Mouse (Mus musculus) thymus, adult 18-20 months (tissue): ENCODE results near the gene Kif5c.

ENCODE experiments used
- DNase-seq, 2 experiments: peaks; one replicate each; pipeline ENCODE4 v3.0.0; 2022; ENCODE audit warnings: mixed read lengths in 2 of 2

Gene Kif5c

GRCm38 (mm10) chr2:49726672-49727071, 107.6 kb downstream of the Kif5c start:
- DNase-seq = no peak

DNA sequence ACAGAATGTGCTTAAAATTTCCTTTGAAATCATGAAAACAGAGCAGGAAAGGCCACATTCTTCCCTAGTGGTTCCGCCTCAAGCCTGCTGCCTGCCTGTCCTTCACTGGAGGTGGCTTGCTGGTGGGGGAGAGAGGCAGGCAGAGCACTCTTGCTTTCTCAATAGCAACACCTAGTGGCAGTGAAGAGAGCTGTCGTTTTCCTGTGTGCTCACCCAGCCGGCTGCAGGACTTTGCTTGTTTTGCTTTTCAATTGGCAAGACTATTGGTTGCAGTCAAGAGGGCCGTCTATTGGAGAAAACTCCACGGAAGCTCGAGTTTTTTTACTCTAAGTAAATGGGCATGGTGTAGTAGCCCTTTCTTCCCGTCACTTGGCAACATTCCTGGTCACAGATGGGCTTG, 108.1 kb downstream of the Kif5c start:
- peak in 1 of 2 experiments; percentile 20 for DNase-seq

DNA sequence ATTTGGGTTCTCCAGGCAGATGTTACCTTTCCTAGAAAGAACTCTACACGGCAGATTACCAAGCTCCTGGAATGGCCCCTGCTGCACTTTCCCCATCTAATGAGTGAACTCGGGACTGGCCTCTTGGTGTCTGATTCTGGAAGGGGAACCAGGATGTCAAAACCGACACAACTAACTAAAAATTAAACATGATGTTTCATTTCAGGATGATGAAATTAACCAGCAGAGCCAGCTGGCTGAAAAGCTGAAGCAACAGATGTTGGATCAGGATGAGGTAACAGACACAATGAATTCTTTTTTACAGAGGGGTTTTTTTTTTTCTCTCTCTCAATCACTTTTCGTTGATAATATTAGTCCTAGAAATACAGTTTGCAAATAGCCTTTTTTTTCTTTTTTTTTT, 108.6 kb downstream of the Kif5c start:
- no peak for DNase-seq

DNA sequence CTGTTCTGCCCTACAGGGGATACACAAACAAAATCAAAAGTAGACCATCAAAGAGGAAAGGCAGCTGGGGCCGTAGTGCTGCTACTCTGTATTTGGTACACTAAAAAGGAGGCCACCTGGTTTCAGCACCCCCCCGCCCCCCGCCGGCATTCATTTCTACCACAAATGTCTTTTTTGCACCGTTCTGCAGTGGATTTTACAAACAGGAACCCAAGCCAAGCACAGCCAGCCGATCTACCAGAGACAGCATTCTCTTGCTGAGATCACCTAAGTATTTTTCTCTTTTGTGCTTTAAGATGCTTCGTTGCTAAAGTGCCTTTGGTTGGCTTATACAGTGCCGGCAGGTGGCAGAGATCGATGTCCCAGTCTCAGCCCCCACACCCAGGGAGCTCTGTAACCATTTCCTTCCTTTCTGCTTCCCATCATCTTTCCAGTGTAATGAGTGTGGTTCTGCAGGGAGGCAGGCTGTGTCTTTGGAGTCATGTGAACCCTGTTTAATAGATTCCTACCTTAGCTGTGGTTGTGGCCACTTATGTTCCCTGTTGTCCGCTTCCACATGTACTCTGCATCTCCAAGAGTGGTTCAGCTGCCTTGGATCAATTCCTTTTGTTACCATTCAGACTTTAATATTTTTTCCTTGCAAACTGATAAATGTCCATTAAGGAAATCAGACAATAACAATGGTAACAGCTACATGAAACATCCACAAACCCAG, 110.0 kb downstream of the Kif5c start:
- DNase-seq = no peak

- no peak for DNase-seq
Observed at GRCm38 (mm10) chr2:49729611-49729969, 110.5 kb downstream of the Kif5c start.

- DNase-seq = no peak
Observed at GRCm38 (mm10) chr2:49730183-49730582, 111.1 kb downstream of the Kif5c start.

DNA sequence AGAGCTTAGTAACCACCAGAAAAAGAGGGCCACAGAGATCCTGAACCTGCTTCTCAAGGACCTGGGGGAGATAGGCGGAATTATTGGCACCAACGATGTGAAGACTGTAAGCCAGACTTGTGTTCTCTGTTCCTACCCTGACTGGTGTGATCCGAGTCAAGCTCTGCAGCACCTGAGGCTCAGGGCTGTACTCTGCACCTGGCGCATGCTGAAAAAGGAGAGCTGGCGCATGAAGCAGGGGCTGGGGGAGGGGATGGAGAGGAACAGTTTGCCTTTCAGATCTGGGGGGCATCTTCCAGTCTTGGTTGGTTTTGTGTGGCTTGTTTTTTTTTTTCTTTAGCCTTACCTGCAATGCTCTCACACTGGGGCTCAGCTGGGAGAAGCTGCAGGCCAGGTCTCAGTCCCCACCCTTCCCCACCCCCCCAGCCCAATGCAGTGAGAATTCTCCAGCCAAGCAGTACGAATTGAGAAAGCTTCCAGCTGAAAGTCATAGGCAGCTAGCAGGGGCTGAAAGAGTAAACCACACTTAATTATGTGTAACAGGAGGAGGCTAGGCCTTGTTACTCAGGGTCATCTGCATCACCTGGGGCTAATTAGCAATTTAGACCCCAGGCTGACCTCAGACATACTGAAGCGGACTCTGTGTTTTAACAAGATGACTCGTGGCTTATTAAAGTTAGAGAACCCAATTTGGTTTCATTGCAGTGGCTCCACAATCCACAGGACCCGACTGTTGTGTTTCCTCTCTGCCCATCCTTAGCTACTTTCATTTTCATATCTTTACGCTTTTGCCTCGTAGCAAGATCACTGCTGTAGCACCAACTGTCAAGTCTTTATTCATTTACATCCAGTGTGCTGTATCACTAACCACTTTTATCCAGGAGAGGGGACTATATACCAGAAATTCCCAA, 113.9 kb downstream of the Kif5c start:
- DNase-seq = no peak

DNA sequence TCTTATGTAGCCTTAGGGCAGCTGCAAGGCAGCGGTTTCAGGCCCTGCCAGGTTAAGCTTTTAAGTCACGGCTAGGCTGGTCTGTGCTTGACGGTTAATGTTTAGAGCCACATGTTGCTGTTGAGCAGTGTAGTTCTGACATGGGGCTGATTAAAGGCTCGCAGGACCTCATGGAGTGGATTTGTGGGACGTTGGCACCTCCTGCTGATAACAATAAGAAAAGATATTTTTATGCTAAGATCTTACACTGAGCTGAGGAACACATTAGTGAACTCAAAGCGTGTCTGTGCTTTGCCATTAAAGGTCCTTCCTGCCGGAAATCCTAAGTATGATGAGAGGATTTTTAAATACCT, 114.5 kb downstream of the Kif5c start:
- no peak for DNase-seq

DNA sequence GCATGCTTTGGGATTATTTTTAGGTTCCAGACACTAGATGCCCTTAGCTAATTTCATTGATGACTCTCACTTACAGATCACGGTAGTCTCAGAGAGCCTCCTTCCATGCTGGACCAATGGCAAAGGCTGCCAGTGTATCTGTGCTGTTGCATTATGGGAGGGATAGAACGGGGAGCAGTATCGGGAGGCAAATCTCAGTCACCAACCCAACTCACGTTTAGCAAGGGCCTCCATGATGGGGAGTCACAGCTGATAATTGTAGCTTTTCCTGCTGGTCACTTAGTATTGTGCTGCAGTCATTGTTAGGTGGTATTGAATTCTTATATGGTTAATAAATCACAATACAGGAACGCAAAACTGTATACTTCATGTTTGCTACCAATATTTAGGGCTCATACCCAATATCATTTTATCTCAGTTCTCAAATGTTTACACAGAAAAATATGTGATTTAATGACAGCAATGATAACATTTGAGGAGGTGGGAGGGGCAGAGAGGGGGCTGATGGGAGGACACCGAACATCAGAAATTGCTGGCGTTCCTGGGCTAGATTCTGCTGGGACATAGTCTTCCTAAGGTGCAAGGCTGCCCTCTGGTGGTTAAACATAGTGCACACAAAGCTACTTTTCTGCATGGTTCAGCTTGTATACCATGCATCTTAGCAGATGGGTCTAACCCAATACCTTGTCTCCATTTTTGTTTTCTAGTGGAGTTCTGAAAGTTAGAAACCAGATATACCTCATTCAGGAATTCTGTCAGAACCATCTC, 115.1 kb downstream of the Kif5c start:
- peak in 1 of 2 experiments; percentile 46 for DNase-seq

DNA sequence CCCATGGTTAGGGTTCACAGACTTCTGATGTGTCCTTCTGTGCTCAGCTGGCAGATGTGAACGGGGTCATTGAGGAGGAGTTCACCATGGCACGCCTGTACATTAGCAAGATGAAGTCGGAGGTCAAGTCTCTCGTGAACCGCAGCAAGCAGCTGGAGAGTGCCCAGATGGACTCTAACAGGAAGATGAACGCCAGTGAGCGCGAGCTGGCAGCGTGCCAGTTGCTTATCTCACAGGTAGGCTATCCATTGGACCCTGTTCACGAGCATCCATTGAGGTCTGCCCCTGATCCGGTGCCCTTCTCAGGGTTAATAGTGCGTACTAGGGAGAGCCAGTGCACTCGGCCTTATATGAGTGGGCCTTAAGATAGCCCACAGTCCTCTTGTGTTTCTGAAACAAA, 116.3 kb downstream of the Kif5c start:
- DNase-seq = no peak

GRCm38 (mm10) chr2:49739046-49739445, 119.9 kb downstream of the Kif5c start:
- no peak for DNase-seq

GRCm38 (mm10) chr2:49741026-49741425, 121.9 kb downstream of the Kif5c start:
- DNase-seq = no peak

DNA sequence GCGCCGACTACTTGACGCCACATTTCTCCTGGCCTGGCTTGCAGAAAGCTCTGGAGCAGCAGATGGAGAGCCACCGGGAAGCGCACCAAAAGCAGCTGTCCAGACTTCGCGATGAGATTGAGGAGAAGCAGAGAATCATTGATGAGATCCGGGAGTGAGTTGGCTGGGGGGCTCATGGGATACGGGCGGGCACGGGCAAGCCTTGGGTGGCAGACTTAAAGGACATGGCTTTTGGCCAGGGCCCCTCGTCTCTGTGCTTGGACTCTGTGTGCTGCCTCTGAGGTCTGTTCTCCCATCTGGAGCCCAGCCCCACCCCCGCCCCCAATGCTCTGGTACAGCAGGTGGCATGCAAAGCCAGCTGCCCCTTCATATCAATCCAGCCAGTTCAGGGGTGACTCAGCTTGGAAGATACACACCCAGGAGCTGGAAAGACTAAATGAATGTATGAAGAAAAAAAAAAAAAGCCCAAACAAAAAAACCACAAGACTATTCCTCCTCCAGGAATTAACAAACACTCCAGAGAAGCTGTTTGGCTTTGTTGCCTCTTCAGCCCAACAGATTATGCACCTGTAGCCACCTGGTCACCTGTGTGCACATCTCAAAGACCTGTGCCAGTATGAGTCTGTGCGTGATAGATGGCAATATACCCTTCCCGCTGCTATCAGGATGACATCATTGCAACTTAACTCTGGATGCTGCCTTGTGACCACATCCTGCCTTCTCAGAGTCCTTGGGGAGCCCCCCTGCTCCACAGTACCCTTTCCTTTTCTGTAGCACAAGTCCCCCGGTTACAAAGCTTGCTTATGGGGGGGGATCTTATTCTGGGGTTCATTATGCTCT, 123.0 kb downstream of the Kif5c start:
- no peak for DNase-seq

DNA sequence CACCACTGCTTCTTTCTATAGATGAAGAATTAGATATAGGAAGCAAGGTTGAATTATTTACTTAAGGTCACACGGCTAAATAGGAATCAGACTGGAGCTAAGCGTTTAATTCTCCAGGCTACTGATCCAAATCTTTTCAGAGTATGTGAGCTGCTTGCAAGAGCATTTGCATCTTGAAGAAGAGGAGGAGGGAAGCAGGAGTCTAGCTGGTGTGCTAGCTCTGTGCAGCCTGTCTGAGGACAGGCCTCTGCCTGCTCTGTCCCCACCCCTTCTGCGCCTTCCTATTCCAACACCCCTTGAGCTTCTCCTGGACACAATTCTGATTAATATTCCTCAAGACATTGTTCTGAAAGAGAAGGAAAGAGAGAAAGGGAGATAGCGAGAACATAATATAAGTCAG, 123.8 kb downstream of the Kif5c start:
- no peak for DNase-seq

DNA sequence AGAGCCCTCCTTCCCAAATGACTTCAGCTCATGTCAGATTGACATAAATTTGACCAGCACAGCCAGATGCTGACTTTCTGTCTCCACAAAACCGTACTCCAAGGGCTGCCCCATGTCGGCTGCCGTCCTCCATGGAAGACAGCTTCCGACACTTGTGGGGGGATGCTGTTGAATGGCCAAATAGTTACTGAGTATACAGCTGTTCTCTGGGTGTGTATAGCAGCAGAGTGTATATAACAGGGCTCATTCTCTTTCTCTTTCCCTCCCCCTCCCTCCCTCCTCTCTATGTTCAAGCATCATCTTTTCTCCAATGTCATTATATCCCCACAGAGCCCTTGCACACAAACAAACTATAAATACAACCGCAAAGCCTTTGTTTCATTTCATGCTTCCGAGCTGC, 124.7 kb downstream of the Kif5c start:
- no peak for DNase-seq

GRCm38 (mm10) chr2:49744251-49745093, 125.4 kb downstream of the Kif5c start:
- no peak for DNase-seq

- no peak for DNase-seq
Observed at GRCm38 (mm10) chr2:49745094-49745781, 126.1 kb downstream of the Kif5c start.

DNA sequence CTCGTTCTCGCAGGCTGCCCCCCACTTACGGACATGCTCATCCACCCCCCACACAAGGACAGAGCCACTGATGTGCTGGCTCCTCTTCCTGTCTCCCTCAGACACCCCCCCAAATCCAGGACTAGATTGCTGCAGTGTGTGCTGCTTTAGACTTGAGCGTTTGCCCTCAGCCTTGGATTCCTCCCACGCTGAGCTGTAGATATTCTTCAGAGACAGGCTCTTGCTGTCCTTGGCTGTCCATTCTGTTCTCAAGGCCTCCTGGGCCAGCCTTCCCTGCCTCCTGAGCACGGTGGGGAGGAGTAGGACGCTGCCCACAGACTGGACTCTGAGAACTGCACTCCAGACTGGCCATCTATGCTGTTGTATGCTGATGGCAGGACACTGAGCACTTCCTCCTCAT, 127.8 kb downstream of the Kif5c start:
- no peak for DNase-seq

DNA sequence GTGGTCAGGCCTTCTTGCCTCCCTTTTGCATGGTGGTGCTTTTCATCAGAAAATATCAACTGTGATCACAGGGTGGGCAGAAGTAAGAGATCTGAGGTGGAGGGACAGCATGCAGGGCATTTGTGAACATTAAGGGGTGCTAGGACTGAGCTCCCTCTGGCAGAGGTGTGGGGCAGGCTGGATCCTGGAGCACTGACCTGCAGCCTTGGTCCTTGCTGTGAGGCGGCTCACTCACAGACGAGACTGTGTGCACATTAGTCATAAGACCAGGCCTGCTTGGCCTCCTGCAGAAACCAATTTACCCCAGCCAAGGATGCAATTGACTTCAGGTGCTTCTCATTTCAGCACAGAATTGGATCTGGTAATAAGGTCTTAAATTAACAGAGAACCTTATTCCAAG, 128.6 kb downstream of the Kif5c start:
- DNase-seq = no peak

DNA sequence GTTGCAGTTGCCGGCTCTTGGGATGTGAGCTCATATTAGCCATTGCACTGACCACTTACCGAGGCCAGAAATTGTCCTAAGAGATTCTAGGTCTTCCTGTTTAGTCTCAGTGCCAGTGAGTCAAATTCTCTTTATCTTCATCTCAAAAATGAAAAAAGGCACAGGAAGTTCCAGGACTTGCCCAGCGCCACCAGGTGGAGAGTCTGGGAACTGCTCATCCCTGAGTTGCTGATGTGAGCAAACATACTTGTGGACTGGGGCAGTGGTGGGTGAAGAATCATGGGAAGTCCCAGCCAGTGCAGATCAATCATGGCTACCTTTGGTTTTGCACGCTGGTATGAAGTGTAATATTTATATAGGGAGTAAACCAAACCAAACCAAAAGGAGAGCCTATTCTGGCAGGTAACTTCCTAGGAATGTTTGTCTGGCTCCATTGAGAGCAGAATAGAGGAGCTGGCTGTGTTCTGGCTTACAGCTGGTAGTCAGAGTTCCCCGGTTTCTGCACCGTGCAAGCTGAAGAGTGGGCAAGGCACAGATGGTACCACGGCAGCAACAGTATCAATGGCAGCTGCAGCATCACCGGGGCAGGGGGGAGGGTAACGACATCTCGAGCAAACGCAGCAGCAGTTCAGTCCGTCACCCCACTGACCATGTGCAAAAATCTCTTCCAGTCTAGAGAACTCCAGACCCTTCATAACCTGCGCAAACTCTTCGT, 129.7 kb downstream of the Kif5c start:
- DNase-seq = no peak
